Mouse (Mus musculus) bone marrow macrophage, adult 2 months (primary cell): ENCODE data around the gene Pygm.

Experiments used
- CTCF ChIP-seq: IDR thresholded peaks from 2 replicates; pipeline ENCODE4 v1.5.1; 2012; ENCODE audit warnings: low read depth, mild to moderate bottlenecking, low read length, moderate library complexity
- POLR2A ChIP-seq: IDR thresholded peaks from 2 replicates; pipeline ENCODE4 v1.6.1; 2012; ENCODE audit warnings: mild to moderate bottlenecking, low read depth, low read length, borderline replicate concordance

- TF ChIP-seq POLR2A (no peak), CTCF (no peak)
Measured at GRCm38 (mm10) chr19:6426703-6427500, 42.7 kb downstream of the Pygm start.
